Mouse (Mus musculus) 416B (cell line): ENCODE data around the gene 1700022I11Rik.

ENCODE experiments used
- DNase-seq: peaks from one replicate; pipeline ENCODE4 v3.0.0; 2011; ENCODE audit warnings: low read depth

The 1700022I11Rik gene

DNA sequence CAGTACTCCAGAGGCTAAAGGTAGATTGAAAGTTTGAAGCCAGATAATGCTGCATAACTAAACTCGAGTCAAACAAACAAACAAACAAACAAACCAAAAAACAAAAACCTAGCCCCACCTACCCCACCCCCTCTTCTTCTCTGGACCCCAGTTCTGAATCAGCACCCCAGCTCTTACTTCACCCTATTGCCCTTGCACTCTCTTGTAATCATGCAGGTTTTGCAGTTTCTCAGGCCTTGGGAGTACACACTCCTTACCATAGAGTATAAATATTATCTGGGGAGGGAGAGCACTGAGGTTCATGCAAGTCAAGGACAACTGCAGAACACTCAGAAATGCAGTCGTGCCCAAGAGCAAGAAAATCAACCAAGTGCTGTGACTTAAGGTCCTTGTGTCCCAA lies 31.9 kb downstream of the 1700022I11Rik start:
- DNase-seq: no peak

DNA sequence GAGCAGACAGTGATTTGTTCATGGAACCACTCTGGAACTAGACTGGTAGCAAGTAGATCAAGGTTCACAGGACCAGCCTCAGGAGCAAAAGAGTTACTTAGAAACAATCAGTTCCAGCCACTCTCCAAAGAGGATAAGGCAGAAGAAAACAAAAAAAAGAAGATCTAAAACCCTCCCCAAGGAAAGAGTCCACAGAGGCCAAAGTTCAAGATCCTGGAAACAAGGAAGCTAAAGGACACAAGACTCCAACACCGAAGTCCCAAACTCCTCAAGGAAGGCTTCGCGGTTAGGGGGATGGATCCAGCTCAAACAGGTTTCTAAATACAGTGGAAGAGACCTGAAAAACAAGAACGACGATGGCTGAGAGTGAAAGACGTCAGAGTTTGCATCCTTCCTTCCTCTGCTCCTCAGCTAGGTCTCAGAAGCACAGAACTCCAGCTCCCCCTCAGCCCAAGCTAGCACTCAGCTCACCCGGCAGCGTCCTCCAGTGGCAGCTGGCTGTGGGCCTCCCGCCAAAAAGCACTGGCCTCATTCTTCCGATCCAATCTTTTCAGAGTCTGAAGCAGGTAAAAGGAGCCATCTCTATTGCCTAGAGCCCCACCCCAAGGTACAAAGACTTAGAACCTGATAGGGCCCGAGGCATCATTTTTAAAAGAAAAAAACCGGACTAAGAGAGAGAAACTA lies 33.5 kb downstream of the 1700022I11Rik start:
- DNase-seq: no peak

DNA sequence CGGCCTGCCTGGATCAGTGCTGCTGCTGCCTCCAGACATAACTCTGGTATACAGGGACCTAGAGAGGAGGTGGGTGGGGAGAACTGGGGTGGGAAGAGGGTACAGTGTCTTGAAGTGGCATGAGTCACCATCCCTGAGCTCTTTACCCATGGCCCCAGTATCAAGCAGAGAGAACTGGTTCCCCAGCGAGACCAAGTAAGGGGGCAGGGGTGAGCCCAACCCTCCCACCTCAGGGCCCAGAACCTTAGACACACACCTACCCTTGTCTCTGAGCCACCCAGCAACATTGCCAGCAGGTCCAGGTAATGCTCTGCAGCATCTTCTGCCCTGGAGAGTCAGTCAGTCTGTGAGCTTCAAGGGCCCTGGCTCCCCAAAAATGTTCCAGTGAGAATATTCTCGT lies 35.5 kb downstream of the 1700022I11Rik start:
- DNase-seq: no peak

DNA sequence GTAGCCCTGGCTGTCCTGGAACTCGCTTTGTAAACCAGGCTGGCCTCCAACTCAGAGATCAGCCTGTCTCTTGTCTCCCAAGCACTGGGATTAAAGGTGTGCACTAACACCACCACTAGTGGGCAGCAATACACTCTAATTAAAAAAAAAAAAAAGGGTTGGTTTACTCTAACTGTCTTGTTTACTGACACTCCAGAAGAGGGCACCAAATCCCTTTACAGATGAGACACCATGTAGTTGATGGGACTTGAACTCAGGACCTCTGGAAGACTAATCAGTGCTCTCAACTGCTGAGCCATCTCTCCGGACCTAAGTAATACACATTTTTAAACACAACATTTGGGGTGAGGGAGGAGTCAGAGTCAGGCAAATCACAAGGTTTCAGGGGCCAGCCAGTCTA lies 36.4 kb downstream of the 1700022I11Rik start:
- peak; percentile 87 for DNase-seq

DNA sequence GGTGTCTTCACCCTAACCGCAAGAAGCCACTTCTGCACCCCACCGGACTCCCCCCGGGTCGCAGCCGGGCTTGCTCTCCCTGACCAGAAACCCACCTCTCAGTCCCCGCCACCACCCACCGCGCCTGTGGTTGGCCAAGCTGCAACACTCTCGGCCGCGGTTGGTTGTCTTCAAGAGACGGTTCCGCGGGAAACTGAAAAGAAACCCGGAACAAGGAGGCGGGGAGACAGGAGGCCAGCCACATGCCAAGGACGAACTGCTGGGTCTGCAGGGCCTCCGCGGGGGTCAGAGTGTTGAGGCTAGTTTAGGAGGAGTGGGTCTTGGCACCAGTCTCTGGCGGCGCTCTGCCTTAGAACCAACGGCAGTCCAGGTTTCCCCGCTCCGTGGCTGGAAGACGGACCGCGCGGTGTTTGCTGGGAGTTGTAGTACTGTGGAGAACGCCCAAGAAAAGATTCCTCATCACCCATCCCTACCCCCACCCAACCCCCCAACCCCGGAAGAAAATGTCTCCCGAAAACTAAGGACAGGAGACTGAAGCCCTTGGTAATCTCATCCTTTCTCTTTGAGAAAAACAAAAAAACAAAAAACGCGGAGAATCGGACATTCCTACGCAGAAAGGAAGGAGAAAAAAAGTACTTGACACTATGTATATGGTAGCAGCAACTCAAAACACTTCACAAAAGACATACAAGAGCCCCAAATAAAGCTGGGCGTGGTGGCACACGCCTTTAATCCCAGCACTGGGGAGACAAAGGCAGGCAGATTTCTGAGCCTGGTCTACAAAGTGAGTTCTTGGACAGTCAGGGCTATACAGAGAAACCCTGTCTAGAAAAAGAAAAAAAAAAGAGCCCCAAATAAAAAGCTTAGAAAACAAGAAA lies 41.0 kb downstream of the 1700022I11Rik start, which contains the start of gene Fancg:
Gene Fancg, minus strand, starts transcription at position 346 of the 878 bp plus-strand sequence.
- DNase-seq: peak; percentile 88

DNA sequence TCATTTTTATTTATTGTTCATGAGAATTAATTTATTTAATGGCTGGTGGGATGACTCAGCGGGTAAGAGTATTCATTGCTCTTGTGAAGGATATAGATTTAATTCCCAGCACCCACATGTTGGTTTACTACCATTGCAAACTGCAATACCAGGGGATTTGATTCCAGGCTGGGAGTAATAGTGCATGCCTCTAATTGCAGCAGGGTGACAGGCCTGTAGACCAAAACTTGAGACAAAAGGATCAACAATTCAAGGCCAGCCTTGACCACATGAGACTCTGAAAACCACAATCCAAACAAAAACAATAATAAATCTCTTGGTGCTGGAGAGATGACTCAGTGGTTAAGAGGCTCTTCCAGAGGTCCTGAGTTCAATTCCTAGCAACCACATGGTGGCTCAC lies 42.7 kb downstream of the 1700022I11Rik start:
- no peak for DNase-seq

DNA sequence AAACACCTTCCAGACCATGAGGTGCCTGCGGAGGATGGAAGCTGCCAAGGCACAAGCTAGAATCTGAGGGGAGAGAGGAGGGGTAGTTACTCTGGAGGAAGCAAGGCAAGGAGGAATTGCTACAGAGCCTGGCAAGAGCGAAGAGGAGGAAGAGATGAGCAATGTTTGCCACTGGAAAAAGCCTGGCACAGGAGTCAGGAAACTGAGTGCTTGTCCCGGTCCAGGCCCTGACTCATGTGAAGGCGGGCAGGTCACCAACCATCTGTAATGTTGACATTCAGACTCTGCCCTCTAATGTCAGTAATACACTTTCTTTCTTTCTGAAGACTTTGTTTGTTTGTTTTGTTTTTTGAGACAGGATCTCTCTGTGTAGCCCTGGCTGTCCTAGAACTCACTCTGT lies 48.8 kb downstream of the 1700022I11Rik start:
- no peak for DNase-seq

DNA sequence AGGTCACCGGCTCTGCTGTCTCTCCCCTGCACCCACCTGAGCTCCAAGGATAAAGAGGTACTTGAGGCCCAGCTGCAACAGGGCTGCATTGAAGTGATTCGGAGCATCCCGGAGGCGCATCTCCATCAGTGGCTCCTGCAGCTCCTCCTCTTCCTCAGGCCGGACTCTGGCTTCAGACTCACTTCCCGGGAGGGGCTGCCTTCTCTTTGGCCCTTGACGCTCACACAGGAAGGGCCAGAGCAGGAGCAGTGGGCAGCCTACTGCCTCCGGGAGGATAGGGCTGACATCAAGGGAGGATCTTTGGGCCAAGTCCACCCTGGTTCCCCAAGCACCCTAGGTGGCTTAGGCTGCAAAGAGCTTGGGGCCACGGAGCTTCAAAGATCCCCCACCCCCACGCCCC lies 49.8 kb downstream of the 1700022I11Rik start:
- DNase-seq: no peak

DNA sequence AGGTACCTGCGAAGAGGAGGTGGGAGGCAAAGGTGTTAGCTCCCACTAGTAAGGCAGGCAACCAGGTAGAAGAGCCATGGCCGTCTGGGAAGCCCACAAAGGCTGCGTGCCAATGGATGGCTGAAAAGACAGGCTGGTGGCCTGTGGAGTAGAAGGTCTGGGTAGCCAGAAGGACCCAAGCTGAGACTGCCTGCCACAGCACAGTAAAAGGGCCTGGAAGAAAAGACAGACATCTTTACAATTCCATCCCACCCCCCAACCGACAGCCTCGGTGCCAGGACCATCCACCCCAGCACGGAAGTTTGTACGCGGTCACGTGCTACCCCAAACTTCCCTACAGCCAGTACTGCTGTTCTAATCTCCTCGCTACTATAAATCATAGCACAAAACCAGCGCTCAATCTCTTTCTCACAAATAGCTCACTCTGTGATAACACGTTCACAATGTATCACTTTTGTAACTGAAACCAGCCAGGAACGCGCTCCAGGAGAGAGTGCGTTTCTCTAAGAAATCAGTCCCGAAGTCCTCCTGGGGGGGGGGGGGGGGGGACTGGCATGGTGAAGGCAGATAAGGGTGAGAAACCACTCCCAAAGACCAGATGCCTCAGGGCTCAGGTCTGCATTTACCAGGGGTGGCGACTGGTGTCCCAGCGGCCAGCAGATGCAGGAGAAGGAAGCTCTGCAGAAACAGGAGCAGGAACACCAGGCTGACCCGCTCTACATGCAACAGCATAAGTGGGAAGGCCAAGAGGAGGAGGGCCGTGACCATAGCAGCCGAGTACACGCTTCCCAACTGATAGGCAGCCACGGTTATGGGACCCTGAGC lies 50.4 kb downstream of the 1700022I11Rik start:
- no peak for DNase-seq

DNA sequence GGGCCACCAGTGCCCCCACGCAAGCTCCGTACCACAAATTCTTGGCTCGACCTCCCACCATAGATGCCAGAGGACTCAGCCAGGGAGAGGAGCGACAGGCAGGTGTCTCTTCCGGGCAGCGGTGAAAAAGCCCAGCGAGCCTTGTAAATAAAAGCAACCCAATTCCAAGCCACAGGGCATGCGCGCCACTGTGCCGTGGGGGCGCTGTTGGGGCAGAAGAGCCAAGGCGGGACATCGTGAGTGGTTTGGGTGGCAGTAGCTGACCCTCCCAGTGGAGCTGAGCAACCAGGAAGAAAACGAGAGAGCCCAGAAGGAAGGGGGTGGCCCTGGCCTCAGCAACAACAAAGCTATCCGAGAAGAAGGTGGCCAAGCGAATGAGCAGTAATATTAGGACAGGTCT lies 51.5 kb downstream of the 1700022I11Rik start:
- DNase-seq: no peak

DNA sequence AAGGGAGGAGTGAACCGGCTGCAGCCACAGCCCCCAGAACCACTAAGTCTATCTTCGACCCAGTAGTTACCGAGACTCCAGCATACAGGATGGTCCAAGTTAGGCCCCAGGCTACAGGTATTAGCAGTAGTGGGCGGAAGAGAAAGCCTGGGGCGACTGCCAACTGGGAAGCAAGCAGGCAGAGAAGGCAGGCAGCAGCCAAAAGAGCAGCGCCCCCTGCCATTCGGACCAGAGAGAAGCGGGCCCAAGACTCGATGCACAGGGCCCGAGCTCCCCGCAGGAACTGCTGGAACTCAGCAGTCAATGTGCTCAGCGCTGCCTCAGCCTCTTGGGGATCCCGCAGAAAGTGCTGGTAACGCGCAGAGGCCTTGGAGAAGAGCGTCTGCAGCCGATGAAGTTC lies 51.9 kb downstream of the 1700022I11Rik start:
- DNase-seq: no peak

DNA sequence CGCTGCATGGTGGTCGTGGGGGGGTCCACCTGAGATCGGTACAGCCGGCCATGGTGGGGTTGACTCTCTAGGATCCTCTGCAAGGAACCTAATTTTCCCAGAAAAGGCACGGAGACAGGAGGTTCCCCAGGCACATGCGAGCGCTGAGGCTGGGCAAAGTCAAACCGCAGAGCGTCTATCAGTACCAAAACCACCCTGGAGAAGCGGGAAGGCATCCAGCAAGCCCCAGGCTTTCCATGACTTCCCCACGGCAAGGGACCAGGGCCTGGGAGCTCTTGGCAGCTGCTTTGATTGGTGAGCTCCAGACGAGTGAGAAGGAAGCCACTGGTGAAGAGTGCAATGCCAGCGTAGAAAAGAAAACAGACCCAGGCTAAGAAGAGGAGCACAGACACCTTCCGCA lies 55.3 kb downstream of the 1700022I11Rik start:
- no peak for DNase-seq

DNA sequence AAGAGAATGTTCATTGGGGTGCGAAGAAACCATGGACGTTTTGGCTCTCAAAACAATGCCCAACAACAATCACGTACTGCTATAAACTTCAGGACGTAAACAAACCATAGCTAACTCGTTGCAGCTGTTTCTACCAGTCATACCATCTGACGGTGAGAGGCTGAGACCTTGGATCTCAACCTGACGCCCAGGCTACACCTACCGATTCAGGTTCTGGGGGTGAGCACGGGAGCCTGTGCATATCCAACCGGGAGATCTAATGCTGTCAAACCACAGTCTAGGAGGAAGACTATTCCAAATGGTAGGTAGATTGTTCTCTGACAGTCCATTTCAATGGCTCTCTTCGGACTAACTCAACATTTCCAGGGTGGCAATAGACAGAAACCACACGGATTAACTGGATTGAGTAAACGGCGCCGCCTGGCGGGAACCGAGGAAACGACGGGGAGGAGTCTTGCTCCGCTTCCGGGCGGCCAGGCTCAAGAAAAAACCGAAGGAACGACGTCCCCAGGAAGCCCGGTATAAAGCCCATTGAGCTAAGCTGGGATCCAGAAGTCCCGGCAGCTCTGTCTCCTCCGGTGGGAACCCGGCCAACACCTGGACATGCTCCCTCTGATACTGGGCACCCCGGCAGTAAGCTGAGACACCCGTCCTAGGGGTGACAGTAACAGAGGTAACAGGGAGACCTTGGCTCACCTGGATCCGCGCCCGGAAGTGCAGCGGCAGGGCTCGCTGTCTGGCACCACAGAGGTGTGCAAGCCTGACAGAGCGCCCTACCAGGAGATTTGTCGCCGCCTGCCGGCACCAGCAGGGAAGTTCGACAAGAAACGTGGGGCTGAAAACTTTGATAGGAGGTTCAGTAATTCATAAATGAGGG lies 55.9 kb downstream of the 1700022I11Rik start, which contains the start of gene Pigo:
Gene Pigo, minus strand, starts transcription at position 736 of the 877 bp plus-strand sequence.
- DNase-seq: peak; percentile 97

DNA sequence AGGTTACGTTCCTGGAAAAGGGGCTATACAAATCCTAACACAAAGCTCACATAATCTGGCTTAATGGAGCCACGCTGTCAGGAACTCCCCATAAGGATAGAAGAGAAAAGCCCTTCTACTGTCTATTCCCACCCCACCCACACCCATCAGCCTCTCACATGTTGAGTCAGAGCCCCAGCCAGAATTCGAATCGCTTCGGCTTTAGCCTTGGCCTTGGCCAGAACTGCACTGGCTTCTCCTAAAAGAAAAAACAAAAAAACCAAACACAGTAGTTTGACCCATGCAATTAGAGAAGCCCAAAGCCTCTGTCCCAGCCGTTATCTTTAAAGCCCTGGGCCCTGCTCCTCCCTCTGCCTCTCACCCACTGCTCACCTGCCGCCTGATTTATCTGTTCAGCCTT lies 59.7 kb downstream of the 1700022I11Rik start:
- no peak for DNase-seq

DNA sequence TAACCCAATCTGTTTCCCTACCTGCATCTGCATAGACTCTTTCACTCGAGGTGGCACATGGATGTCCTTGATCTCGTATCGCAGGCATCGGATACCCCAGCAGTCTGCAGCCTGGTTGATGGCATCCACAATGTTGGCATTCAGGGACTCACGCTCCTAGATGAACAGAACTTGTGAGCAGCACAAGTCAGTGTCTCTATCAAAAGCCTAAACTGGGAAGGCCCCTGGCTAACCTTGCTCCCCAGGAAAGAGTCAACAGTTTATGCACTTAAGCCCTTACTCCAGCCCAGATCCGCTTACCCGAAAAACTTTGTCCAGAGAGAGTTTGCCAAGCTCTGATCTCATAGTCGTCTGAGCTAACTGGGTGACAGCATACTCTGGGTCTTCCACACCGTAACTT lies 60.3 kb downstream of the 1700022I11Rik start:
- no peak for DNase-seq

DNA sequence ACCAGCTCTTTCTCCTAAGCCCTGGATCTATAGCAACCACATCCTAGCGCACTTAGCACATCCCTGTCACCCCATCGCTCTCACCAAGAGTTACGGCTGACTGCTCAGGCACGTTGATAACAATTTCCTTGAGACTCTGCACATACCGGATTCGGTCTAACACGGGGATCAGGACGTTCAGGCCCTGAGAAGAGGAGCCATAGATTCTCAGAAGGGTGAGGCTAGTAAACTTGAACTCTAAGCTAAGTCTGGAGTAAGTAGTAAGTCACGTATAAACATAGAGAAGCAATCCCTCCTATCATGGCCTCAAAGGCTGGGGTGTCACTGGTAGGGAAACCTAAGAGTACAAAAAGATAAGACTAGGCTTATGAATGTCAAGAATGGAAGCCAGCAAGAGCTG lies 60.9 kb downstream of the 1700022I11Rik start:
- no peak for DNase-seq

DNA sequence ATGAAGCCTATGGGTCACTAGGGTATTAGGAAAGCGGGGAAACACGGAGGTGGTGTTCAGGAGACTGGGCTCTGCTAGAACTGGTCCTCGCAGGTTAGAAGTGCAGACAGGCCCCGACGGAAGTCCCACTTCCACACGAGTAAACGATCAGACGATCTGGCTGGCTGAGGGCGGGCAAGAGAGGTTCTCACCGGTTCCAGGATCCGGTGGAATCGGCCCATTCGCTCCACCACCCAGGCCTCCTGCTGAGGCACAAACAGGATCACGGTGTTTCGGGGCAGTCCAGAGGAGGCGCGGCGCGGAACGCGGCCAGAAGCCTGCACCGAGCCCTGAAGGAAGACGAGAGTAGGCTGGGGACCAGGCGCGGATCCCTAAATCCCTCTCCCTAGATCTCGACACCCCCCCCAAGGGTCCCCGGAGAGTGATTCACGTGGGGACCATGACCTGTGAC lies 61.4 kb downstream of the 1700022I11Rik start:
- peak; percentile 44 for DNase-seq

DNA sequence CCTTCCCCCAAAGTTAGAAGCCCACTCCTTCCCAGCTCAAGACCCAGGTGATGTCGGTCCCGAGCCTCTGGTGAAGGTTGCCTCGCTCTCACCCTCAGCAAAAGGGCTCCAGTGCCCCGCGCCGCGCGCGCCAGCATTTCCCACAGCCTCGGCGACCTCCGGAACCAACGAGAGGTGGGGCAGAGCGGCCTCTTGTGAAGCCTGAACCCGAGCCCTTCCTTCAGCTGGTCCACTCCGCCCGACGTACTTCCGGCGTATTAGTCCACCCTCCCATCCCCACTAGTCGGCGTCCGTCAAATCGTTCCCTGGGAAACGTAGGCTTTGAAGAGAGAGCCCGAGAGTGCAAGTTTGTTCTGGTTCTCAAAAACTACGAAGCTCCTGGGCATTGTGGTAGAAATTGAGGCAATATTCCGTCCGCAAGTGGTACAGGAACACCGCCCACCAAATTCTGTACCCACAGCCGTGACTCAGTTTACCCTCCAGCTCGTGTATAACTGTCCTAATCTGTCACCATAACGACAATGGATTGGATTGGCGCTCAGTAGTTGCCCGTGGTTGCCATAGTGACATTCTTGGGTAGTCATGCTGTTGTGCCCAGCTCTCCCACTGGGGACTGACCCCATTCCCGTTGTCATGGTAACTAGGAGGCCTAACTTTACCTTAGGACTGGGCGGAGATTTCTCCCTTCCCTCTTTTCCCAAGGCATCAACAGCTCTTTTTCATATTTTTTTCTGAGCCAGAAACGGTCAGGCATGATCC lies 62.0 kb downstream of the 1700022I11Rik start, which contains the start of gene Stoml2:
Gene Stoml2, minus strand, starts transcription at position 474 of the 759 bp plus-strand sequence.
- DNase-seq: peak; percentile 96

DNA sequence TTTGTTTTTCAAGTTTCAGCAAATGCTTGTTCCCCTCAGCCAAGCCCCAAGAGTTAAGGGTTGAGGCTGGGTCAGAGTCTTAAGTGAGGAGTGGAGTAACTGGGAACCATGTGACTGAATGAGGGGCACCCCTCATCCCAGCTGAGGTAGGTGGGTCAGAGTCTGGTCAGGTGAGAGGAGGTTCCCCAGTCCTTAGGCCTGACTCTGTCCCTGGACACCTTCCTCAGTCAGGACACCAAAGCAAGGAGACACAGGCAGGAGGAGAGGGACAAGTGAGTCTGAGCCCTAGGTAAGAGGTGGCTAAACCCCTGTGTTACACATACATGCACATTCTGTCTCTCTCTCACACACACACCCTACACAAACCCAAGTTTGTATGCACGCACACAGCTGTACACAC lies 63.1 kb downstream of the 1700022I11Rik start:
- no peak for DNase-seq
